Mouse (Mus musculus): ENCODE measurements around the gene Lat2. TPM values are rescaled to one million over a fixed set of nuclear protein-coding genes. Genes with fewer than 3 reads are reported as not detected.

The Lat2 gene
- polyA plus RNA-seq, 1 experiment from 2014 or later: 2.9 TPM

DNA sequence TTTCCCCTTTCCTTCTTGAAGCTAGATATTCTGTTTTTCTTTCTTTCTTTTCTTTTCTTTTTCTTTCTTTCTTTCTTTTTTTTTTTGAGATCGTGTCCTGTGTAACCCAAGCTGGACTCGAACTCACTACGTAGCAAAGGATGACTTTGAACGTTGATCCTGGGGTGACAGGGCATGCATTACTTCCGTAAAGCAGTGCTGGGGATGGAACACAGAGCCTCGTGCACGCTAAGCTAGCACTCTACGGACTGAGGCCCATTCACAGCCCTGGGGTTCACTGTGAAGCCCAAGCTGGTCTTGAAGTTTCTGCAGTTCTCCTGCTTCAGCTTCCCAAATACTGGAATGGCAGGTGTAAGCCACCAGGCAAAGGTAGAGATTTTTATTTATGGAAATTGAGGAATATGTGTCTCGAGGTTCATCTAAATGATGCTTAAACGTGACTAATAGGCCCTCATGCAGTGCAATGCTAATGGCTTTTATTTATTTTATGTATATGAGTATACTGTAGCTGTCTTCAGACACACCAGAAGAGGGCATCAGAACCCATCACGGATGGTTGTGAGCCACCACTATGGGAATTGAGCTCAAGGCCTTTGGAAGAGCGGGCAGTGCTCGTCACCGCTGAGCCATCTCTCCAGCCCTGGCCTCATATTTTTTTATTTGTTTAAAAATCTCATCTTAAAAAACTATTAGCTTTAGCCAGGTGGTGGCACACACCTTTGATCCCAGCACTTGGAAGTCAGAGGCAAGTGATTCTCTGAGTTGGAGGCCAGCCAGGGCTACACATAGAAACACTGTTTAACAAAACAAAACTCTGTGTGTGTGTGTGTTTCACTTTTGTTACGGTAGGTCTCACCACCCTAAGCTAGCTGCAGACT lies 31.6 kb downstream of the Lat2 start:
- peak overlapping the region; percentile 98 for H3K9ac ChIP-seq
- peaks cover 14% of the 10 kb centered on the region for H3K4me1 ChIP-seq
- no peaks in the 10 kb centered on the region for H3K9me3 ChIP-seq
- H3K27me3 ChIP-seq: no peaks in the 10 kb centered on the region
- 0 out of 2 replicates have a peak overlapping the region, but pooled peaks have one; percentile 49 for H3K27ac ChIP-seq
- peaks cover 9% of the 10 kb centered on the region; the same call in 1 of the 2 replicates for H3K36me3 ChIP-seq
- peak overlapping the region; percentile 79 for H3K4me3 ChIP-seq
- ATAC-seq (ENCODE audit: borderline replicate concordance, extremely low read depth, low FRiP score, low TSS enrichment): no peak
- peak overlapping the region; percentile 80 for H3K4me2 ChIP-seq
- 22% methylated on average over 15 of the region's 15 CpGs for WGBS

DNA sequence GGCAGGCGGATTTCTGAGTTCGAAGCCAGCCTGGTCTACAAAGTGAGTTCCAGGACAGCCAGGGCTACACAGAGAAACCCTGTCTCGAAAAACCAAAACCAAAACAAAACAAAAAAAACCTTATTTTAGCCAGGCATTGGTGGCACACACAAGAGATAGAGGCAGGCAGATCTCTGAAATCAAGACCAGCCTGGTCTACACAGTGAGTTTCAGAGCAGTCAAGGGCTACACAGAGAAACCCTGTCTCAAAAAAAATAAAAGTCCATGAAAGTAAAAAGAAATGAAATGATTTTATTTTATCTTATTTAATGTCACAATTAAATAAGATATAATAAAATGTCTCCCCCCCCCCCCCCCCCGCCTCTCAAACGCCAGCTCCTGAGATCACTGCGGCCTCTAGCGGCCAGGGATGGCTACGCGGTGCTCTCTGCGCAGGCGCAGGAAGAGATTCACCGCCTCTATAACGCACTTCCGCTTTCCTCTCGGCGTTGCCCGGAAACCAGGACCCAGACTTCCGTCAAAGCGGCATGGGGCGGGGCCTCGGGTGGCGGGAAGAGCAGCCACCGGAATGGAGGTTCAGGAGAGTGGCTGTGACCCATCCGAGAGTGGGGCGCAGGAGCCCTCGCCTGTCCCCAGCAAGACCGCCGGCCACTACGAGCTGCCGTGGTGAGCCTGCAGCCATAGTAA lies 32.5 kb downstream of the Lat2 start:
- 7% methylated on average over 29 of the region's 30 CpGs for WGBS
- Histone ChIP-seq H3K4me3 (peak overlapping the region; percentile 79), H3K36me3 (peaks cover 6% of the 10 kb centered on the region; the same call in 1 of the 2 replicates), H3K4me1 (peaks cover 14% of the 10 kb centered on the region), H3K9ac (peak overlapping the region; percentile 98), H3K27me3 (no peaks in the 10 kb centered on the region), H3K4me2 (peak overlapping the region; percentile 80), H3K9me3 (no peaks in the 10 kb centered on the region), H3K27ac (0 out of 2 replicates have a peak overlapping the region, but pooled peaks have one; percentile 49)
- ATAC-seq (ENCODE audit: borderline replicate concordance, extremely low read depth, low FRiP score, low TSS enrichment): peak; percentile 94

DNA sequence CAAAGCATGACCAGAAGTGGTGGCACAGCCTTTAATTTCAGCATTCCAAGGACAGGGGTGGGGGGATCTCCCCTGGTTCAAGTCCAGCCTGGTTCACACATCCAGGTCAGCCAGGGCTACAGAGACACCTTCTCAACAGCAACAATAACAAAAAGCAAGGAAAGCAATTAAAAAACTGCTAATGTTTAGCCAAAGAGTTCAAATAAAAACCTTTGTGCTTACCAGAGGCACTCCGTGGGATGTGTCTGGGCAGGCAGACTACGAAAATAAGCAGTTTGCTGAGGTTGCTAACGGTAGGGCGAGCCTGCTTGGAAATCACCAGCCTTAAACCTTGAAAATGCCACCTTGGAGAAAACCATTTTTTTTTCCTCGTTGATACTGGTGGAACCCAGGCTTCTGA lies 33.7 kb downstream of the Lat2 start, which contains the start of gene Rfc2:
Gene Rfc2, plus strand, starts transcription at position 221 of the 400 bp plus-strand sequence.
- 72% methylated on average over 5 of the region's 5 CpGs for WGBS
- Histone ChIP-seq H3K27ac (no peak within 1 kb of the TSS), H3K4me2 (no peak within 1 kb of the TSS), H3K9me3 (no peaks in the 10 kb centered on the region), H3K9ac (0 out of 2 replicates have a peak within 1 kb of the TSS, but pooled peaks have one; percentile 11), H3K36me3 (no peaks in the 10 kb centered on the region), H3K27me3 (no peaks in the 10 kb centered on the region), H3K4me3 (no peak within 1 kb of the TSS), H3K4me1 (peaks cover 14% of the 10 kb centered on the region)
- no peak for ATAC-seq (ENCODE audit: borderline replicate concordance, extremely low read depth, low FRiP score, low TSS enrichment)

DNA sequence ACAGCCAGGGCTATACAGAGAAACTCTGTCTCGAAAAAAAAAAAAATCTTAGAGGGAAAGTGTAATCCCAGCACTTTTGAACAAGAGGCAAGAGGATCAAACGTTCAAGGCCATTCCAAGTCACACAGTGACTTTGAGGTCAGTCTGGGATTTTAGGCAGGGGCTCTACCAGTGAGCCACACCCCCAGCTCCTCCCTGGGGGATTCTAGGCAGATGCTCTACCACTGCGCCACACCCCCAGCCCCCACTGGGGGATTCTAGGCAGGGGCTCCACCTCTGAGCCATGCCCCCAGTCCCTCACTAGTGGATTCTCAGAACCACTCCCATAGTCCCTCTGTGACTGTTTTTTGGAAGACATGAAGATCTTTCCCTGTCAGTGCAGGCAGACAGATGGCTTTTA lies 35.7 kb downstream of the Lat2 start:
- H3K36me3 ChIP-seq: no peaks in the 10 kb centered on the region
- no peak overlapping the region for H3K4me2 ChIP-seq
- no peak for ATAC-seq (ENCODE audit: borderline replicate concordance, extremely low read depth, low FRiP score, low TSS enrichment)
- H3K9ac ChIP-seq: no peak overlapping the region
- no peak overlapping the region for H3K27ac ChIP-seq
- no peak overlapping the region for H3K4me3 ChIP-seq
- peaks cover 12% of the 10 kb centered on the region for H3K4me1 ChIP-seq
- WGBS: 70% methylated on average over 3 of the region's 3 CpGs
- H3K27me3 ChIP-seq: no peaks in the 10 kb centered on the region
- no peaks in the 10 kb centered on the region for H3K9me3 ChIP-seq

DNA sequence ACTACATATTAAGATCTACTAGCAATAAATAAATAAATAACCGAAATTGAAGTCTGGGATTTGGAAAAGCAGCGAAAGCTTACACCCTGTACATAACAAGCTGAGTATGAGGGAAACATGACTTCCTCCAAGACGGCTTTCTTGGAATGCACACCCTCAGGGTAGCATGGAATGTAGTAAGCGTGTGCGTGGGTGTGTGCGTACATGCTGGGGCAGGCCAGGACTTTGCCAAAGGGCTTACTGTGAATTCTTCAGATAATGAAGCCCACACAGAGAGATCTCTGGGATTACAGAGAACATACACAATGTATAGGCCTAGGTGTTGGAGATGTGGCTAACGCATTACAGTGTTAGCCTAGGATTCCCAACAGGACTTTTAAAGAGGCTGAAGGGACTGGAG lies 37.3 kb downstream of the Lat2 start:
- no peak overlapping the region for H3K27ac ChIP-seq
- no peaks in the 10 kb centered on the region for H3K36me3 ChIP-seq
- no peak overlapping the region for H3K4me2 ChIP-seq
- no peak overlapping the region for H3K4me3 ChIP-seq
- no peaks in the 10 kb centered on the region for H3K9me3 ChIP-seq
- 74% methylated on average over 7 of the region's 7 CpGs for WGBS
- ATAC-seq (ENCODE audit: borderline replicate concordance, extremely low read depth, low FRiP score, low TSS enrichment): no peak
- H3K27me3 ChIP-seq: no peaks in the 10 kb centered on the region
- no peak overlapping the region for H3K9ac ChIP-seq
- H3K4me1 ChIP-seq: peaks cover 8% of the 10 kb centered on the region

DNA sequence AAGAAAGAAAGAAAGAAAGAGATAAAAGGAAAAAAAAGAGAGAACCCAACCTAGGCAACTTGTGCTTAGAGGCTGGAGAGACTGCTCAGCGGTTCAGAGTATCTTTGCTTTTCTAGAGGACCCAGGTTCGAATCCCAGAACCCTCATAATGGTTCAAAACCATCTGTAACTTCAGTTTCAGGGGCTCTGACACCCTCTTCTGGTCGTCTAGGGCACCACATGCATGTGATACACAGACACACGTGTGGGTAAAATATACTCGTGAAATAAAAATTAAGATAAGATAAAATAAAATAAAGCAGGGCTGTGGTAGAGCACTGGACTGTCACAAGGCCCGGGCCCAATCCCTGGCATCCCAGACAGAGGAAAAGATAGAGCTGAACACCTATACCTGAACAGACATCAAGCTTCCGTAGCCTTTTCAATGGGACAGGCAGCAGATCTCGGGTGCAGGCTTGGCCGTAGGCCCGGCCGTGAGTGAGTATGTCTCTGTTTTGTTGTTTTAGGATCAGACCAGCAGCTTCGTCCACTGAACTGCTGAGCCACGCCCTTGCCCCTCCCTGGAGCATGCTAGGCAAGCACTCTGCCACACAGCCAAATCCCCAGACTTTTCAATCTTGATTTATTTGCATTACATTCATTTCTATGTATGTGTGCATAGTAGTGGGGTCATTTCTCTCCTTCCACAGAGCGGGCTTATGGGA lies 38.2 kb downstream of the Lat2 start:
- Histone ChIP-seq H3K9me3 (no peaks in the 10 kb centered on the region), H3K4me3 (no peak overlapping the region), H3K9ac (no peak overlapping the region), H3K36me3 (no peaks in the 10 kb centered on the region), H3K27ac (no peak overlapping the region), H3K27me3 (no peaks in the 10 kb centered on the region), H3K4me1 (peaks cover 10% of the 10 kb centered on the region), H3K4me2 (no peak overlapping the region)
- no peak for ATAC-seq (ENCODE audit: borderline replicate concordance, extremely low read depth, low FRiP score, low TSS enrichment)
- WGBS: 72% methylated on average over 14 of the region's 14 CpGs

DNA sequence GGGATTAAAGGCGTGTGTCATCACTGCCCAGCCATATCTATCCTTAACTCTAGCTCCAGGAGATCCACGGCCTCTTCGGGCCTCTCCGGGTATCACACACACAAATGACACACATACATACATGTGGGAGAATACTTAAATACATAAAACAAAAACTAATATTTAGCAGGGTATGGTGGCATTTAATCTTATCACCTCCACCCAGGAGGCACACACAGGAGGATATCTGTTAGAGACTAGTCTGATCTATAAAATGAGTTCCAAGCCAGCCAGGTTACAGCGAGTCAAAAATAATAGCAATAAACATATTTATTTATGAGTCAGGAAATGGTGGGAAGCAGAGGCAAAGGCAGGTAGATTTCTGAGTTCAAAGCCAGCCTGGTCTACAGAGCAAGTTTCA lies 39.0 kb downstream of the Lat2 start:
- Histone ChIP-seq H3K27me3 (no peaks in the 10 kb centered on the region), H3K9ac (no peak overlapping the region), H3K4me1 (peaks cover 10% of the 10 kb centered on the region), H3K9me3 (no peaks in the 10 kb centered on the region), H3K4me3 (no peak overlapping the region), H3K4me2 (no peak overlapping the region), H3K36me3 (no peaks in the 10 kb centered on the region), H3K27ac (no peak overlapping the region)
- 91% methylated on average over 5 of the region's 5 CpGs for WGBS
- ATAC-seq (ENCODE audit: borderline replicate concordance, extremely low read depth, low FRiP score, low TSS enrichment): no peak

DNA sequence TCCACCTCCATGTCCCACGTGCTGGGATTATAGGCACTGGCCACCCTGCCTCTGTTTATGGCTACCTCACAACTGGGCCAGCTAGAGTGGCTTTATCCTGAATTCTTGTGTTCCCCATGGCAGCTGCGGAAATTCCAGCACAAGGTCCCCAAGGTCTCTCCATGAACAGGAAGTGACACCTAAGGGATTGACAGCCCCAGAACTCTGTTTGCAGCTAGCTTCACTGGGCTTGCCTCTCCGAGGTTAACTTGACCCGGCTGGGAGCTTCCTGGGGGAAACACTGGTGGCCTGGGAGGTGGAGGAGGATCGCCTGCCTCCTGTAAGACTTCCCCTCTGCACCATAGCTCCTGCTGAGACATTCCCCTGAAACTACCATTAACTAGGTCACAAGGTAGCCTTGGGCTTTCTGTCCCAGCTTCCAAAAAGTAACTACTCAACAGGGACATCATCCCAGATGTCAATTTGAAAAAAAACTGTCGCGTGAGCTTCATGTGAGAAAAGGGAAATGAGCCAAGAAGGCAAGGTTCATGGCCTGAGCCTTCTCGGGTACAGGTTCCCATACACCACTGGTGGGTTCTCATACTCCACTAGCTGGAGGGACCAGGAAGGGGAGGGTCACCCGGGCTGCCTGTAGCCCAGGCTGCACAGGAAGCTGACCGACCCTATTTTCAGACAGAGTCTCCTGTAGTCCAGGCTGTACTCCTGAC lies 42.2 kb downstream of the Lat2 start:
- ATAC-seq (ENCODE audit: borderline replicate concordance, extremely low read depth, low FRiP score, low TSS enrichment): no peak
- peak overlapping the region; percentile 95 for H3K27ac ChIP-seq
- peak overlapping the region; percentile 78 for H3K4me2 ChIP-seq
- H3K36me3 ChIP-seq: no peaks in the 10 kb centered on the region
- H3K27me3 ChIP-seq: no peaks in the 10 kb centered on the region
- 28% methylated on average over 10 of the region's 10 CpGs for WGBS
- peak overlapping the region; percentile 48 for H3K4me3 ChIP-seq
- H3K4me1 ChIP-seq: peaks cover 20% of the 10 kb centered on the region
- no peaks in the 10 kb centered on the region for H3K9me3 ChIP-seq
- peak overlapping the region; percentile 48; the same call in 1 of the 2 replicates for H3K9ac ChIP-seq

DNA sequence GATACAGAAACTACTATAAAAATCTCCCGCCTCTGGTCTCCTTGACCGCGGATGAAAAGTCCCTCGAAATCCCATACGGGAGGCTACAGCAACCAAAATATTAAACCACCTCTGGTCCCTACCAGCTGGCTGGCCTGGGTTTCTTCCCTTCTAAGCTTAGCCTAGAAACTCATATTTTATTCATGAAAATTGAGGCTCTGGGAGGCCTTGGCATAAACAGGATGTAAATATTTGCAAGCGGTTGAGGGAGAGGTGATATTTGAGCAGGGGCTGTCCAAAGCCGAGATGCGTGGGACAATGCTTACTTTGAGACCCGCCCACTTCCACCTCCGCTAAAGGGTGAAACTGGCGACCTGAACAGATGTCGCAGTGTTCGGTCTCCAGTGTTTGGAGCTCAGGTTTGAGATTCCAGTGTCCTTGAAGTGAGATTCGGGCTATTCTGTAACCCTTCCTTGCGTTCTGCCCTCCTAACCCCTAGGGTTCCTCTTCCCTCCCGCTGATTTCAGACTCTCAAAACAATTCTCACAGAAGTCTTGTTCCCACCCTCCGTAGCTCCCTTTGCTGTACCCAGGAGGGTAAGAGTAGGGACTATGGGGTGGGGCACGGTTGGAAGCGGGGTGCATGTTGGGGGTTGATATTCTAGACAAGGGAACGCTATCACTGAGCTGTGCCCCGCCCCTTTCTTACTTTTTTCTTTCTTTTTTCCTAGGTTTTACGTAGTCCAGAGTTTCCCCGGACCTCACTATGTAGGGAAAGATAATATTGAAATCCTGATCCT lies 42.9 kb downstream of the Lat2 start:
- Histone ChIP-seq H3K4me3 (peak overlapping the region; percentile 48), H3K36me3 (no peaks in the 10 kb centered on the region), H3K4me2 (peak overlapping the region; percentile 78), H3K27ac (peak overlapping the region; percentile 95), H3K9ac (peak overlapping the region; percentile 48), H3K4me1 (peaks cover 20% of the 10 kb centered on the region), H3K27me3 (no peaks in the 10 kb centered on the region), H3K9me3 (no peaks in the 10 kb centered on the region)
- ATAC-seq (ENCODE audit: borderline replicate concordance, extremely low read depth, low FRiP score, low TSS enrichment): peak; percentile 74
- WGBS: under 1% methylated on average over 23 of the region's 23 CpGs

DNA sequence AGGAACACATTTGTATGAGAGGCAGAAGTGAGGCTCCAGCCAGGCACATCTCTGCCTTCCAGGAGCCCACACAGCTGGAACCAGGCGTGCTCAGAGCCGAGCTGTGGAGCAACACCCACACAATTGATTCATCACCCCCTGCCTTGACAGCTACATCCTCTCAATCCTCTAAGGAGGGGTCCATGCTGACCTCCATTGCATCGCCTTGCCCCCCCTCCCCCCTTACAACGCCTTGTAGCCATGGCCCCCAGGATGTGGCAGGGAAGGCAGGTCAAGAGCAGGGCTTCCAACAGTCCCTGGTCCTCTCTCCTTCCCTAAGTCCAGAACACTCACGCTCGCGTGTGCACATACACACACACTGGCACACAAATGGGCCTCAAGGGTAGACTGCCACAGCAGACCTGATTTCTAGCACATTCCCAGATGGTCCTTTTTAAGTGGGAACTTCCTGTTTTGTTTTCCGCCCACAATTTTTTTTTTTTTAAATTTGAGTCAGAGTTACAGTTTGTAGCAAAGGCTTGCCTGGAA lies 45.8 kb downstream of the Lat2 start:
- Histone ChIP-seq H3K27ac (peak overlapping the region; percentile 83), H3K9me3 (no peaks in the 10 kb centered on the region), H3K36me3 (no peaks in the 10 kb centered on the region), H3K4me3 (no peak overlapping the region), H3K9ac (no peak overlapping the region), H3K4me2 (no peak overlapping the region), H3K27me3 (no peaks in the 10 kb centered on the region), H3K4me1 (peaks cover 20% of the 10 kb centered on the region)
- peak; percentile 27; the same call in 1 of the 2 replicates for ATAC-seq (ENCODE audit: borderline replicate concordance, extremely low read depth, low FRiP score, low TSS enrichment)
- WGBS: 35% methylated on average over 8 of the region's 8 CpGs

All from lung, embryonic 15.5 days (tissue).